Mouse (Mus musculus) spleen, adult 2 months (tissue): ENCODE results near the gene Nos3. TPM values are rescaled to one million over a fixed set of nuclear protein-coding genes. Genes with fewer than 3 reads are reported as not detected.

Source experiments
- DNase-seq, 2 experiments: peaks; one replicate each; pipeline versions ENCODE4 v3.0.0 to v3.0.0-alpha.2; 2012 to 2021; ENCODE audit warnings: low spot score in 2 of 2, low read depth in 1 of 2
- H3K27ac ChIP-seq: fragments of 200-500 bp; 2 replicates; pipeline ENCODE4 v1.5.1; 2012; ENCODE audit warnings: low read length, inconsistent platforms; ENCODE audit not compliant: insufficient read depth
- H3K27me3 ChIP-seq: fragments of 200-500 bp; 2 replicates; pipeline ENCODE4 v1.6.1; 2012; ENCODE audit warnings: mild to moderate bottlenecking, moderate library complexity, low read length, inconsistent platforms; ENCODE audit not compliant: control insufficient read depth, insufficient read depth
- H3K36me3 ChIP-seq: fragments of 200-500 bp; 2 replicates; pipeline ENCODE4 v1.6.1; 2012; ENCODE audit warnings: mild to moderate bottlenecking, low read length, inconsistent platforms; ENCODE audit not compliant: control insufficient read depth, insufficient read depth
- H3K4me1 ChIP-seq: fragments of 200-500 bp; 2 replicates; pipeline ENCODE4 v1.6.1; 2011; ENCODE audit warnings: inconsistent platforms; ENCODE audit not compliant: control insufficient read depth, insufficient read depth, insufficient read length
- H3K4me3 ChIP-seq: fragments of 200-500 bp; 2 replicates; pipeline ENCODE4 v1.5.1; 2011; ENCODE audit warnings: mild to moderate bottlenecking, inconsistent platforms; ENCODE audit not compliant: insufficient read depth, insufficient read length; ENCODE audit errors: extremely low read depth
- CTCF ChIP-seq: fragments of 200-500 bp; IDR thresholded peaks from 2 replicates; pipeline ENCODE4 v1.5.1; 2011; ENCODE audit warnings: mild to moderate bottlenecking, inconsistent platforms; ENCODE audit not compliant: insufficient read depth, insufficient read length, insufficient replicate concordance; ENCODE audit errors: extremely low read depth
- POLR2A ChIP-seq: fragments of 200-500 bp; IDR thresholded peaks from 2 replicates; pipeline ENCODE4 v1.6.1; 2011; ENCODE audit warnings: low read depth, low read length, inconsistent platforms
- WGBS: fragments of 180-500 bp; shearing (Covaris S2); methylation state at CpG from one replicate; pipeline ENCODE4 v1.1.7; 2018; 5-methylcytosine and 5-hydroxymethylcytosine counted together
- polyA plus RNA-seq: library from polyadenylated mRNA; depleted of rRNA; stranded (reverse); fragments of >200 nt; gene quantifications from 2 replicates; pipeline ENCODE4 v1.2.3, GENCODE M21; 2012

Gene Nos3
- polyA plus RNA-seq, 1 experiment = 8.4 TPM

- no peaks in the 10 kb centered on the region for H3K27me3 ChIP-seq
- DNase-seq = no peak
- H3K4me3 ChIP-seq = no peak overlapping the region
- no peak overlapping the region for H3K27ac ChIP-seq
- WGBS = 69% methylated on average over 3 of the region's 3 CpGs
- TF ChIP-seq CTCF = no peak
- no peak for TF ChIP-seq POLR2A
- no peaks in the 10 kb centered on the region; the same call in 1 of the 2 replicates for H3K4me1 ChIP-seq
- H3K36me3 ChIP-seq = no peaks in the 10 kb centered on the region
Measured at GRCm38 (mm10) chr5:24334749-24335148, 29.9 kb upstream of the Nos3 start.

GRCm38 (mm10) chr5:24335888-24336511 is 28.6 kb upstream of the Nos3 start:
- 39% methylated on average over 3 of the region's 3 CpGs for WGBS
- Histone ChIP-seq H3K4me1 (no peaks in the 10 kb centered on the region; the same call in 1 of the 2 replicates), H3K27me3 (no peaks in the 10 kb centered on the region), H3K27ac (no peak overlapping the region), H3K36me3 (no peaks in the 10 kb centered on the region), H3K4me3 (no peak overlapping the region)
- no peak for TF ChIP-seq POLR2A
- peak; percentile 59; the same call in 1 of the 2 replicates for TF ChIP-seq CTCF
- DNase-seq = no peak

GRCm38 (mm10) chr5:24337366-24337765 is 27.2 kb upstream of the Nos3 start:
- Histone ChIP-seq H3K27ac (no peak overlapping the region), H3K4me3 (no peak overlapping the region), H3K4me1 (no peaks in the 10 kb centered on the region; the same call in 1 of the 2 replicates), H3K27me3 (no peaks in the 10 kb centered on the region), H3K36me3 (no peaks in the 10 kb centered on the region)
- TF ChIP-seq POLR2A = no peak
- TF ChIP-seq CTCF = no peak
- 26% methylated on average over 9 of the region's 9 CpGs for WGBS
- DNase-seq = no peak

GRCm38 (mm10) chr5:24337821-24338220 is 26.8 kb upstream of the Nos3 start:
- no peaks in the 10 kb centered on the region for H3K36me3 ChIP-seq
- WGBS = 12% methylated on average over 2 of the region's 2 CpGs
- no peak overlapping the region for H3K4me3 ChIP-seq
- no peaks in the 10 kb centered on the region for H3K27me3 ChIP-seq
- TF ChIP-seq POLR2A (no peak), CTCF (no peak)
- no peaks in the 10 kb centered on the region; the same call in 1 of the 2 replicates for H3K4me1 ChIP-seq
- DNase-seq = no peak
- H3K27ac ChIP-seq = no peak overlapping the region

- Histone ChIP-seq H3K27ac (no peak overlapping the region), H3K4me3 (no peak overlapping the region), H3K27me3 (no peaks in the 10 kb centered on the region), H3K36me3 (no peaks in the 10 kb centered on the region), H3K4me1 (peaks cover 11% of the 10 kb centered on the region; the same call in 1 of the 2 replicates)
- 87% methylated on average over 14 of the region's 14 CpGs for WGBS
- DNase-seq = no peak
- TF ChIP-seq CTCF (no peak), POLR2A (no peak)
Measured at GRCm38 (mm10) chr5:24342205-24342963, 22.2 kb upstream of the Nos3 start.

GRCm38 (mm10) chr5:24342966-24343365 is 21.6 kb upstream of the Nos3 start:
- no peak overlapping the region for H3K27ac ChIP-seq
- no peaks in the 10 kb centered on the region for H3K36me3 ChIP-seq
- WGBS = 84% methylated on average over 8 of the region's 8 CpGs
- no peak for DNase-seq
- peaks cover 13% of the 10 kb centered on the region; the same call in 1 of the 2 replicates for H3K4me1 ChIP-seq
- no peak overlapping the region for H3K4me3 ChIP-seq
- TF ChIP-seq POLR2A (no peak), CTCF (no peak)
- no peaks in the 10 kb centered on the region for H3K27me3 ChIP-seq

- DNase-seq = no peak
- Histone ChIP-seq H3K36me3 (no peaks in the 10 kb centered on the region), H3K27ac (no peak overlapping the region), H3K4me3 (no peak overlapping the region), H3K4me1 (peaks cover 16% of the 10 kb centered on the region), H3K27me3 (no peaks in the 10 kb centered on the region; the same call in 1 of the 2 replicates)
- TF ChIP-seq POLR2A (no peak), CTCF (no peak)
Measured at GRCm38 (mm10) chr5:24343379-24343778, 21.2 kb upstream of the Nos3 start.
